Mouse (Mus musculus): ENCODE measurements around the gene Ap2a2.
"Not testable (repeated sequence)": the region's sequence is repeated elsewhere in the genome, so short reads cannot be mapped to it uniquely, and the experiment has no call there.

Ap2a2 gene

GRCm38 (mm10) chr7:141560471-141560870, 1.5 kb upstream of the Ap2a2 start:
- no peak for DNase-seq (ENCODE audit: low spot score)

GRCm38 (mm10) chr7:141562421-141562851, 463 bp downstream of the Ap2a2 start:
- no peak for DNase-seq (ENCODE audit: low spot score)

GRCm38 (mm10) chr7:141562852-141563427, 967 bp downstream of the Ap2a2 start:
- peak; percentile 40 for DNase-seq (ENCODE audit: low spot score)

GRCm38 (mm10) chr7:141564561-141564960, 2.6 kb downstream of the Ap2a2 start:
- no peak for DNase-seq (ENCODE audit: low spot score)

- DNase-seq (ENCODE audit: low spot score) = no peak
These were observed 4.6 kb downstream of the Ap2a2 start for GRCm38 (mm10) chr7:141566587-141566986.

- DNase-seq (ENCODE audit: low spot score) = no peak
These were observed 7.4 kb downstream of the Ap2a2 start for GRCm38 (mm10) chr7:141569283-141569803.

- no peak for DNase-seq (ENCODE audit: low spot score)
These were observed 7.9 kb downstream of the Ap2a2 start for GRCm38 (mm10) chr7:141569916-141570315.

- no peak for DNase-seq (ENCODE audit: low spot score)
These were observed 8.8 kb downstream of the Ap2a2 start for GRCm38 (mm10) chr7:141570625-141571295.

GRCm38 (mm10) chr7:141574041-141574440, 12.1 kb downstream of the Ap2a2 start:
- DNase-seq (ENCODE audit: low spot score) = no peak

GRCm38 (mm10) chr7:141575481-141575880, 13.5 kb downstream of the Ap2a2 start:
- no peak for DNase-seq (ENCODE audit: low spot score)

- DNase-seq (ENCODE audit: low spot score) = no peak
These were observed 15.8 kb downstream of the Ap2a2 start for GRCm38 (mm10) chr7:141577801-141578200.

GRCm38 (mm10) chr7:141578511-141578910, 16.5 kb downstream of the Ap2a2 start:
- no peak for DNase-seq (ENCODE audit: low spot score)

GRCm38 (mm10) chr7:141578943-141579342, 17.0 kb downstream of the Ap2a2 start:
- no peak for DNase-seq (ENCODE audit: low spot score)

GRCm38 (mm10) chr7:141581323-141581722, 19.4 kb downstream of the Ap2a2 start:
- DNase-seq (ENCODE audit: low spot score) = no peak

GRCm38 (mm10) chr7:141584048-141584841, 22.3 kb downstream of the Ap2a2 start:
- DNase-seq (ENCODE audit: low spot score) = peak; percentile 35

GRCm38 (mm10) chr7:141585288-141585687, 23.3 kb downstream of the Ap2a2 start:
- DNase-seq (ENCODE audit: low spot score) = peak; percentile 44

GRCm38 (mm10) chr7:141585881-141586280, 23.9 kb downstream of the Ap2a2 start:
- no peak for DNase-seq (ENCODE audit: low spot score)

GRCm38 (mm10) chr7:141588890-141589289, 26.9 kb downstream of the Ap2a2 start:
- no peak for DNase-seq (ENCODE audit: low spot score)

GRCm38 (mm10) chr7:141590249-141590648, 28.3 kb downstream of the Ap2a2 start:
- DNase-seq (ENCODE audit: low spot score) = not testable (repeated sequence)

GRCm38 (mm10) chr7:141590959-141591358, 29.0 kb downstream of the Ap2a2 start:
- DNase-seq (ENCODE audit: low spot score) = no peak

GRCm38 (mm10) chr7:141592096-141592495, 30.1 kb downstream of the Ap2a2 start:
- DNase-seq (ENCODE audit: low spot score) = no peak

- DNase-seq (ENCODE audit: low spot score) = no peak
These were observed 31.1 kb downstream of the Ap2a2 start for GRCm38 (mm10) chr7:141593056-141593455.

GRCm38 (mm10) chr7:141596971-141597370, 35.0 kb downstream of the Ap2a2 start:
- DNase-seq (ENCODE audit: low spot score) = no peak

Measured in spleen, adult 12 weeks (tissue).